Mouse (Mus musculus) kidney, postnatal 0 days (tissue): Measurements from ENCODE around the gene Glrx5. TPM values are rescaled to one million over a fixed set of nuclear protein-coding genes. Genes with fewer than 3 reads are reported as not detected.

Experiments used
- ATAC-seq: fragments of 200-750 bp; cut with Nextera tagmentation; replicated peaks from 2 replicates; pipeline ENCODE4 v1.8.0; 2017; ENCODE audit warnings: low read depth, moderate number of reproducible peaks, moderate TSS enrichment, moderate library complexity; ENCODE audit not compliant: low FRiP score
- DNase-seq: peaks from one replicate; pipeline ENCODE4 v3.0.0-alpha.2; 2016; ENCODE audit warnings: low spot score
- H3K27ac ChIP-seq: fragments of 300-500 bp; sonication (generic); 2 replicates; pipeline ENCODE4 v1.5.1; 2014; ENCODE audit warnings: mild to moderate bottlenecking
- H3K27me3 ChIP-seq: fragments of 300-500 bp; sonication (generic); 2 replicates; pipeline ENCODE4 v1.6.1; 2014; ENCODE audit warnings: low read length, mixed read lengths; ENCODE audit not compliant: insufficient read depth
- H3K36me3 ChIP-seq: fragments of 300-500 bp; sonication (generic); 2 replicates; pipeline ENCODE4 v1.6.1; 2014; ENCODE audit warnings: low read length, mixed read lengths; ENCODE audit not compliant: insufficient read depth
- H3K4me1 ChIP-seq: fragments of 300-500 bp; sonication (generic); replicated peaks from 2 replicates; pipeline ENCODE4 v1.6.1; 2014; ENCODE audit warnings: antibody characterized with exemption, low read length, mixed read lengths; ENCODE audit not compliant: insufficient read depth
- H3K4me2 ChIP-seq: fragments of 300-500 bp; sonication (generic); 2 replicates; pipeline ENCODE4 v1.6.1; 2014; ENCODE audit warnings: mild to moderate bottlenecking, low read length, moderate library complexity, mixed read lengths
- H3K4me3 ChIP-seq: fragments of 300-500 bp; sonication (generic); replicated peaks from 2 replicates; pipeline ENCODE4 v1.5.1; 2014; ENCODE audit warnings: low read depth, low read length
- H3K9ac ChIP-seq: fragments of 300-500 bp; sonication (generic); 2 replicates; pipeline ENCODE4 v1.6.1; 2014; ENCODE audit warnings: low read depth, low read length
- H3K9me3 ChIP-seq: fragments of 300-500 bp; sonication (generic); replicated peaks from 2 replicates; pipeline ENCODE4 v1.6.1; 2016; ENCODE audit warnings: low read length, inconsistent platforms, mixed read lengths
- CTCF ChIP-seq: IDR thresholded peaks from 2 replicates; pipeline ENCODE4 v1.5.1; 2016; ENCODE audit warnings: antibody characterized with exemption, low read depth, mild to moderate bottlenecking, moderate library complexity
- WGBS: fragments of 180-500 bp; shearing (Covaris S2); extraction: QIAGEN DNeasy Blood & Tissue Kit; methylation state at CpG from one replicate; pipeline ENCODE4 v1.1.7; 2014; 5-methylcytosine and 5-hydroxymethylcytosine counted together
- polyA plus RNA-seq: library from polyadenylated mRNA; unstranded; fragments of >200 nt; fragmentation: Nextera tagmentation; extraction: Ambion mirVana; gene quantifications from 2 replicates; pipeline ENCODE4 v1.2.1, GENCODE M21; 2015

Gene Glrx5
- polyA plus RNA-seq = 222 and 225 TPM in 2 replicates

GRCm38 (mm10) chr12:105032147-105032831 is at the start of gene Glrx5:
TSS of gene Glrx5 (plus strand) at chr12:105032688.
- no peaks in the 10 kb centered on the region for H3K27me3 ChIP-seq
- H3K9me3 ChIP-seq = no peaks in the 10 kb centered on the region
- H3K36me3 ChIP-seq = 0 out of 2 replicates have a peak, but pooled peaks cover 4% of the 10 kb centered on the region
- TF ChIP-seq CTCF = no peak
- H3K4me3 ChIP-seq = peak within 1 kb of the TSS; percentile 67
- DNase-seq (peak; percentile 100), ATAC-seq (peak; percentile 99)
- peak within 1 kb of the TSS; percentile 91 for H3K4me2 ChIP-seq
- H3K27ac ChIP-seq = peak within 1 kb of the TSS; percentile 90
- under 1% methylated on average over 72 of the region's 72 CpGs for WGBS
- H3K9ac ChIP-seq = peak within 1 kb of the TSS; percentile 81
- peaks cover 27% of the 10 kb centered on the region for H3K4me1 ChIP-seq

GRCm38 (mm10) chr12:104983476-104983875 is 49.0 kb upstream of the Glrx5 start:
- ATAC-seq = peak; percentile 68
- no peak for TF ChIP-seq CTCF
- Histone ChIP-seq H3K4me3 (no peak overlapping the region), H3K36me3 (no peaks in the 10 kb centered on the region), H3K9me3 (no peaks in the 10 kb centered on the region), H3K4me2 (no peak overlapping the region), H3K4me1 (0 out of 2 replicates have a peak, but pooled peaks cover 7% of the 10 kb centered on the region), H3K9ac (no peak overlapping the region), H3K27me3 (no peaks in the 10 kb centered on the region), H3K27ac (peak overlapping the region; percentile 66)
- WGBS = 29% methylated on average over 7 of the region's 7 CpGs
- DNase-seq = peak; percentile 86

GRCm38 (mm10) chr12:104985088-104985487 is 47.4 kb upstream of the Glrx5 start:
- Histone ChIP-seq H3K36me3 (no peaks in the 10 kb centered on the region), H3K27me3 (no peaks in the 10 kb centered on the region), H3K4me1 (0 out of 2 replicates have a peak, but pooled peaks cover 7% of the 10 kb centered on the region), H3K4me3 (no peak overlapping the region), H3K9me3 (no peaks in the 10 kb centered on the region), H3K4me2 (no peak overlapping the region), H3K9ac (no peak overlapping the region), H3K27ac (no peak overlapping the region)
- no peak for ATAC-seq
- 85% methylated on average over 5 of the region's 5 CpGs for WGBS
- peak; percentile 49 for TF ChIP-seq CTCF
- DNase-seq = no peak

DNA sequence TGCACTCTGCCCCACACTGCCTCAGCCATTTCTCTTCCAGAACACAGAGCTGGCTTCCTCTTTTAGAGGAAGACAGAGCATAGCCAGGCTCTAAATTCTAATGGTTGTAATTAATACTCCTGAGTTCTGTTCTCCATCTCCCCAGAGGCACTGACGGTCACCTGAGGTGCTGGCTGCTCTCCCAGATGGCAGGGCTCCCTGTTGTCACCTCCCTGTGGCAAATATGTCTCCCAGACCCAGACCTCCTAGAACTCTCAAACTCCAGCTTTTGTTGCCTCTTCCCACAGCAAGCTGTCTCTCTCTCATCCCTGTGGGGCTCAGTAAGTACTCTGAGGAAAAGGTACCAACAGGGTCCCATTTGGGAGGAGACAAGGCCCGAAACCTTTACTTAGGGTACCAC is 46.5 kb upstream of the Glrx5 start:
- Histone ChIP-seq H3K4me2 (no peak overlapping the region), H3K27me3 (no peaks in the 10 kb centered on the region), H3K9ac (no peak overlapping the region), H3K36me3 (no peaks in the 10 kb centered on the region), H3K4me1 (0 out of 2 replicates have a peak, but pooled peaks cover 7% of the 10 kb centered on the region), H3K4me3 (no peak overlapping the region), H3K27ac (no peak overlapping the region), H3K9me3 (no peaks in the 10 kb centered on the region)
- no peak for ATAC-seq
- no peak for TF ChIP-seq CTCF
- no peak for DNase-seq
- WGBS = 89% methylated on average over 2 of the region's 2 CpGs

DNA sequence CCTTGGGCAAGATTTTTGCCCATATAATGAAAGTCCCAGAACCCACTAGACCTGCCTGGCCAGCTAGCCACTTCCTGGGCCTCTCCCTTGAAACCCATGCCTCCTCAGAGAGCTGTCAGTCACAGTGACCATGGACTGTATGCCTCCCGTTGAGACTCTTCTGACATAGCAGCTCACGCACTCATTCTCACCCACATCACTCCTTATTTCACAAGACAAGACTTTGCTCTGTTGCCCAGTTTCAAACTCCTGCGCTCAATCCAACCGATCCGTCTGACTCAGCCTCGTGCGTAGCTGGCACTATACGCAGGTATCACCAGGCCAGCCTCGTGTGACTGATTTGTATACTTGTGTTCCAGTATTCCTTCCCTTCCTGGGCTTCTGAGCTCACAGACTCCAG is 45.7 kb upstream of the Glrx5 start:
- H3K4me2 ChIP-seq = no peak overlapping the region
- no peak overlapping the region for H3K27ac ChIP-seq
- DNase-seq = no peak
- TF ChIP-seq CTCF = no peak
- no peak for ATAC-seq
- no peaks in the 10 kb centered on the region for H3K9me3 ChIP-seq
- 0 out of 2 replicates have a peak, but pooled peaks cover 7% of the 10 kb centered on the region for H3K4me1 ChIP-seq
- 92% methylated on average over 9 of the region's 9 CpGs for WGBS
- H3K27me3 ChIP-seq = no peaks in the 10 kb centered on the region
- no peak overlapping the region for H3K4me3 ChIP-seq
- no peaks in the 10 kb centered on the region for H3K36me3 ChIP-seq
- H3K9ac ChIP-seq = no peak overlapping the region

DNA sequence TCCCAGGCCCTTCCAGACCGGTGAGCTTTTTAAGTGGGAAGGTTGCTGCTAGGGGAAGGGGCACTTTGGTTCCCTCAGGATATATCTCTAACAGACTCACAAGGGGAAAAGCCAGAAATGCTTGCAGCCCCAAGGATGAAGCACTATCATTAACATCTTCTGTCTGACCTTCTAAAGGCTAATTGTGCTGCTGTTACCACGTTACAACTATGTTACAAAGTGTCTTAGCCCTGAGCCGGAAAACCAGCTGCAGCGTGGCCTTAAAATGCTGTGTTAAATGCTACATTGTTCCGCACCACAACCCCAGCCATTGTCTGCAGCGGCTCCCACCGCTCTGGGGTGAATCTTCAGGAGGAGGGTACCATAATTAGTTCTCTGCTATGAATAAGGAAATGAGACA is 44.6 kb upstream of the Glrx5 start:
- Histone ChIP-seq H3K4me1 (0 out of 2 replicates have a peak, but pooled peaks cover 6% of the 10 kb centered on the region), H3K4me2 (no peak overlapping the region), H3K36me3 (no peaks in the 10 kb centered on the region), H3K9ac (no peak overlapping the region), H3K9me3 (no peaks in the 10 kb centered on the region), H3K27ac (no peak overlapping the region), H3K27me3 (no peaks in the 10 kb centered on the region), H3K4me3 (no peak overlapping the region)
- TF ChIP-seq CTCF = no peak
- DNase-seq (no peak), ATAC-seq (no peak)
- 70% methylated on average over 7 of the region's 7 CpGs for WGBS
